Mouse (Mus musculus) heart, embryonic 11.5 days (tissue): Measurements from ENCODE around the gene Omd. TPM values are rescaled to one million over a fixed set of nuclear protein-coding genes. Genes with fewer than 3 reads are reported as not detected.

Experiments
- ATAC-seq: fragments of 200-750 bp; cut with Nextera tagmentation; replicated peaks from 2 replicates; pipeline ENCODE4 v1.8.0; 2017; ENCODE audit warnings: moderate library complexity; ENCODE audit not compliant: insufficient number of reproducible peaks, low FRiP score, low TSS enrichment
- H3K27ac ChIP-seq: fragments of 300-500 bp; sonication (generic); 2 replicates; pipeline ENCODE4 v1.5.1; 2014; ENCODE audit warnings: mild to moderate bottlenecking, low read depth, low read length
- H3K27me3 ChIP-seq: fragments of 300-500 bp; sonication (generic); 2 replicates; pipeline ENCODE4 v1.6.1; 2014; ENCODE audit warnings: mild to moderate bottlenecking, low read length, mixed read lengths; ENCODE audit not compliant: control insufficient read depth, insufficient read depth
- H3K36me3 ChIP-seq: fragments of 300-500 bp; sonication (generic); 2 replicates; pipeline ENCODE4 v1.6.1; 2014; ENCODE audit warnings: mild to moderate bottlenecking, low read length, moderate library complexity, mixed read lengths; ENCODE audit not compliant: control insufficient read depth, insufficient read depth
- H3K4me1 ChIP-seq: fragments of 300-500 bp; sonication (generic); 2 replicates; pipeline ENCODE4 v1.6.1; 2014; ENCODE audit warnings: low read length; ENCODE audit not compliant: control insufficient read depth, insufficient read depth
- H3K4me2 ChIP-seq: fragments of 300-500 bp; sonication (generic); 2 replicates; pipeline ENCODE4 v1.6.1; 2014; ENCODE audit warnings: mild to moderate bottlenecking, moderate library complexity
- H3K4me3 ChIP-seq: fragments of 300-500 bp; sonication (generic); 2 replicates; pipeline ENCODE4 v1.5.1; 2014; ENCODE audit warnings: low read depth, low read length
- H3K9ac ChIP-seq: fragments of 300-500 bp; sonication (generic); 2 replicates; pipeline ENCODE4 v1.6.1; 2014; ENCODE audit warnings: mild to moderate bottlenecking, low read depth, low read length, moderate library complexity
- H3K9me3 ChIP-seq: fragments of 300-500 bp; sonication (generic); replicated peaks from 2 replicates; pipeline ENCODE4 v1.6.1; 2016; ENCODE audit warnings: low read length; ENCODE audit not compliant: control insufficient read depth
- WGBS: fragments of 180-500 bp; shearing (Covaris S2); extraction: QIAGEN DNeasy Blood & Tissue Kit; methylation state at CpG from one replicate; pipeline ENCODE4 v1.1.7; 2014; ENCODE audit not compliant: insufficient replicate concordance; 5-methylcytosine and 5-hydroxymethylcytosine counted together
- polyA plus RNA-seq: library from polyadenylated mRNA; unstranded; fragments of >200 nt; fragmentation: Nextera tagmentation; extraction: Ambion mirVana; gene quantifications from 2 replicates; pipeline ENCODE4 v1.2.1, GENCODE M21; 2014

Omd gene
- polyA plus RNA-seq, 1 experiment from 2014 or later: 0.46 TPM

DNA sequence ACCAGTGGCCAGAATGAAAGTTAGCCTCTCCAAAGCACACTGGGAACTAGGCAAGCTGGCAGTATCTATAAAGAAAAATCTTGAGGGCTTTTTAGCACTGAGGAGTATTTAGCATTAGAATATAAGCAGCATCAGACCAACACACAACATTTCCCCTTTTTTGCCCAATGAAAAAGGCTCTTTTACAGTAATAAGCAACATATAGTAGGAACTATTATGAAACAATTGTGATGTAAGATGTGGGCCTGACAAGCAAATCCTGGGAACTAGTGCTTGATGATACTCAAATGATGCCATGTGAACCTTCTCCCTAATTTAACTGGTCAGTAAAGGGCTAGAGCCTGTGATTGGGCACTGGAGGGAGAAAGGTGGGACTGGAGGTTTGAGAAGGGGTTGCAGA, 45.9 kb downstream of the Omd start:
- no peaks in the 10 kb centered on the region for H3K4me1 ChIP-seq
- no peak overlapping the region for H3K27ac ChIP-seq
- no peaks in the 10 kb centered on the region for H3K36me3 ChIP-seq
- H3K27me3 ChIP-seq: no peaks in the 10 kb centered on the region
- H3K4me2 ChIP-seq: no peak overlapping the region
- no peak overlapping the region for H3K4me3 ChIP-seq
- no peak overlapping the region for H3K9ac ChIP-seq
- no peak for ATAC-seq
- no peaks in the 10 kb centered on the region for H3K9me3 ChIP-seq

GRCm38 (mm10) chr13:49629076-49629475, 46.8 kb downstream of the Omd start:
- no peaks in the 10 kb centered on the region for H3K9me3 ChIP-seq
- no peak for ATAC-seq
- H3K4me3 ChIP-seq: no peak overlapping the region
- H3K4me2 ChIP-seq: no peak overlapping the region
- no peaks in the 10 kb centered on the region for H3K36me3 ChIP-seq
- no peak overlapping the region for H3K9ac ChIP-seq
- H3K27ac ChIP-seq: no peak overlapping the region
- 83% methylated on average over 2 of the region's 2 CpGs for WGBS
- H3K27me3 ChIP-seq: no peaks in the 10 kb centered on the region
- H3K4me1 ChIP-seq: no peaks in the 10 kb centered on the region

GRCm38 (mm10) chr13:49639965-49640364, 57.7 kb downstream of the Omd start:
- Histone ChIP-seq H3K4me1 (no peaks in the 10 kb centered on the region), H3K9me3 (no peaks in the 10 kb centered on the region), H3K36me3 (no peaks in the 10 kb centered on the region), H3K27me3 (no peaks in the 10 kb centered on the region), H3K4me3 (no peak overlapping the region), H3K27ac (no peak overlapping the region), H3K4me2 (no peak overlapping the region), H3K9ac (no peak overlapping the region)
- WGBS: 86% methylated on average over 2 of the region's 2 CpGs
- no peak for ATAC-seq

Other genes starting within 250 kb of the Omd start
- 34.0 and 42.8 TPM in 2 replicates for gene Bicd2, start 240.9 kb upstream of the Omd start, polyA plus RNA-seq
- 11.1 and 11.6 TPM in 2 replicates for gene Ippk, start 161.2 kb upstream of the Omd start, polyA plus RNA-seq
- 0.42 and 0.56 TPM in 2 replicates for gene Tes3-ps, start 89.1 kb upstream of the Omd start, polyA plus RNA-seq
- 1.4 and 1.8 TPM in 2 replicates for gene Ecm2, start 77.7 kb upstream of the Omd start, polyA plus RNA-seq
- gene Aspn, start 38.0 kb upstream of the Omd start, polyA plus RNA-seq: 0.60 and 0.79 TPM in 2 replicates
- 3.5 and 5.7 TPM in 2 replicates for gene Ogn, start 25.6 kb downstream of the Omd start, polyA plus RNA-seq
- gene Cenpp, start 70.3 kb downstream of the Omd start, polyA plus RNA-seq: 29.1 and 29.5 TPM in 2 replicates
- 12.6 and 17.1 TPM in 2 replicates for gene Nol8, start 70.6 kb downstream of the Omd start, polyA plus RNA-seq
- gene Iars, start 99.6 kb downstream of the Omd start, polyA plus RNA-seq: 69.6 and 78.1 TPM in 2 replicates
- 0.19 and 0.35 TPM in 2 replicates for gene Gm30302, start 216.5 kb downstream of the Omd start, polyA plus RNA-seq